Mouse (Mus musculus) hindbrain, embryonic 14.5 days (tissue): ENCODE results near the gene Smim13. TPM values are rescaled to one million over a fixed set of nuclear protein-coding genes. Genes with fewer than 3 reads are reported as not detected.

Experiments
- ATAC-seq: fragments of 200-750 bp; cut with Nextera tagmentation; 2 replicates; pipeline ENCODE4 v1.8.0; 2017; ENCODE audit warnings: moderate number of reproducible peaks, mild to moderate bottlenecking, moderate TSS enrichment, moderate library complexity; ENCODE audit not compliant: low FRiP score
- DNase-seq: peaks from one replicate; pipeline ENCODE4 v3.0.0-alpha.2; 2015; ENCODE audit warnings: low spot score
- H3K27ac ChIP-seq: fragments of 300-500 bp; sonication (generic); 2 replicates; pipeline ENCODE4 v1.5.1; 2014; ENCODE audit warnings: mild to moderate bottlenecking, moderate library complexity
- H3K27me3 ChIP-seq: fragments of 300-500 bp; sonication (generic); 2 replicates; pipeline ENCODE4 v1.6.1; 2014; ENCODE audit warnings: mild to moderate bottlenecking, low read length, mixed read lengths; ENCODE audit not compliant: control insufficient read depth, insufficient read depth
- H3K36me3 ChIP-seq: fragments of 300-500 bp; sonication (generic); replicated peaks from 2 replicates; pipeline ENCODE4 v1.6.1; 2014; ENCODE audit not compliant: control insufficient read depth, insufficient read depth
- H3K4me1 ChIP-seq: fragments of 300-500 bp; sonication (generic); replicated peaks from 2 replicates; pipeline ENCODE4 v1.6.1; 2014; ENCODE audit warnings: antibody characterized with exemption, low read length, mixed read lengths; ENCODE audit not compliant: control insufficient read depth, insufficient read depth
- H3K4me2 ChIP-seq: fragments of 300-500 bp; sonication (generic); replicated peaks from 2 replicates; pipeline ENCODE4 v1.6.1; 2014; ENCODE audit warnings: mild to moderate bottlenecking, moderate library complexity
- H3K4me3 ChIP-seq: fragments of 300-500 bp; sonication (generic); replicated peaks from 2 replicates; pipeline ENCODE4 v1.5.1; 2014; ENCODE audit warnings: mild to moderate bottlenecking, low read length
- H3K9ac ChIP-seq: fragments of 300-500 bp; sonication (generic); 2 replicates; pipeline ENCODE4 v1.6.1; 2014
- H3K9me3 ChIP-seq: fragments of 300-500 bp; sonication (generic); 2 replicates; pipeline ENCODE4 v1.6.1; 2016; ENCODE audit warnings: low read length; ENCODE audit not compliant: control insufficient read depth
- WGBS: fragments of 180-500 bp; shearing (Covaris S2); extraction: QIAGEN DNeasy Blood & Tissue Kit; methylation state at CpG from one replicate; pipeline ENCODE4 v1.1.7; 2014; 5-methylcytosine and 5-hydroxymethylcytosine counted together
- polyA plus RNA-seq: library from polyadenylated mRNA; unstranded; fragments of >200 nt; fragmentation: Nextera tagmentation; extraction: Ambion mirVana; gene quantifications from 2 replicates; pipeline ENCODE4 v1.2.1, GENCODE M21; 2014

Gene Smim13
- polyA plus RNA-seq, 1 experiment from 2014 or later: 28.9 TPM

- Histone ChIP-seq H3K27me3 (no peaks in the 10 kb centered on the region), H3K9me3 (peaks cover 8% of the 10 kb centered on the region; the same call in 1 of the 2 replicates), H3K4me2 (no peak overlapping the region), H3K4me1 (peaks cover 11% of the 10 kb centered on the region), H3K36me3 (no peaks in the 10 kb centered on the region), H3K27ac (no peak overlapping the region), H3K4me3 (no peak overlapping the region), H3K9ac (no peak overlapping the region)
- DNase-seq (no peak), ATAC-seq (no peak)
- 78% methylated on average over 3 of the region's 3 CpGs for WGBS
Observed at GRCm38 (mm10) chr13:41216236-41216635, 33.4 kb upstream of the Smim13 start.

- H3K4me3 ChIP-seq: peak overlapping the region; percentile 52
- peaks cover 29% of the 10 kb centered on the region for H3K9me3 ChIP-seq
- H3K4me1 ChIP-seq: peaks cover 11% of the 10 kb centered on the region
- no peaks in the 10 kb centered on the region for H3K36me3 ChIP-seq
- 39% methylated on average over 1 of the region's 1 CpGs for WGBS
- no peaks in the 10 kb centered on the region for H3K27me3 ChIP-seq
- no peak for DNase-seq
- peak overlapping the region; percentile 46 for H3K4me2 ChIP-seq
- no peak for ATAC-seq
- peak overlapping the region; percentile 66 for H3K9ac ChIP-seq
- no peak overlapping the region for H3K27ac ChIP-seq
Observed at GRCm38 (mm10) chr13:41219056-41219455, 30.6 kb upstream of the Smim13 start.

GRCm38 (mm10) chr13:41219687-41220303 is 29.8 kb upstream of the Smim13 start:
- WGBS: 1% methylated on average over 28 of the region's 39 CpGs
- Histone ChIP-seq H3K4me1 (peaks cover 11% of the 10 kb centered on the region), H3K9ac (peak overlapping the region; percentile 66), H3K4me2 (peak overlapping the region; percentile 46), H3K4me3 (peak overlapping the region; percentile 52), H3K9me3 (peaks cover 29% of the 10 kb centered on the region), H3K27ac (peak overlapping the region; percentile 27), H3K36me3 (no peaks in the 10 kb centered on the region), H3K27me3 (no peaks in the 10 kb centered on the region)
- ATAC-seq (peak; percentile 15; the same call in 1 of the 2 replicates), DNase-seq (peak; percentile 58)

GRCm38 (mm10) chr13:41220304-41220834 is 29.3 kb upstream of the Smim13 start, which contains the start of gene Elovl2:
Gene Elovl2, minus strand, starts transcription at chr13:41220405.
- 2% methylated on average over 52 of the region's 77 CpGs for WGBS
- H3K36me3 ChIP-seq: no peaks in the 10 kb centered on the region
- H3K9me3 ChIP-seq: peaks cover 29% of the 10 kb centered on the region
- no peaks in the 10 kb centered on the region for H3K27me3 ChIP-seq
- peak within 1 kb of the TSS; percentile 66 for H3K9ac ChIP-seq
- peaks cover 11% of the 10 kb centered on the region for H3K4me1 ChIP-seq
- H3K4me3 ChIP-seq: peak within 1 kb of the TSS; percentile 52
- DNase-seq (peak; percentile 80), ATAC-seq (peak; percentile 96)
- H3K4me2 ChIP-seq: peak within 1 kb of the TSS; percentile 46
- H3K27ac ChIP-seq: peak within 1 kb of the TSS; percentile 27

- no peak overlapping the region for H3K27ac ChIP-seq
- H3K27me3 ChIP-seq: no peaks in the 10 kb centered on the region
- H3K36me3 ChIP-seq: no peaks in the 10 kb centered on the region
- peaks cover 18% of the 10 kb centered on the region for H3K9me3 ChIP-seq
- no peak overlapping the region for H3K4me3 ChIP-seq
- no peaks in the 10 kb centered on the region for H3K4me1 ChIP-seq
- H3K4me2 ChIP-seq: no peak overlapping the region
- WGBS: 88% methylated on average over 5 of the region's 5 CpGs
- DNase-seq (no peak), ATAC-seq (no peak)
- H3K9ac ChIP-seq: no peak overlapping the region
Observed at GRCm38 (mm10) chr13:41226513-41226912, 23.1 kb upstream of the Smim13 start.

DNA sequence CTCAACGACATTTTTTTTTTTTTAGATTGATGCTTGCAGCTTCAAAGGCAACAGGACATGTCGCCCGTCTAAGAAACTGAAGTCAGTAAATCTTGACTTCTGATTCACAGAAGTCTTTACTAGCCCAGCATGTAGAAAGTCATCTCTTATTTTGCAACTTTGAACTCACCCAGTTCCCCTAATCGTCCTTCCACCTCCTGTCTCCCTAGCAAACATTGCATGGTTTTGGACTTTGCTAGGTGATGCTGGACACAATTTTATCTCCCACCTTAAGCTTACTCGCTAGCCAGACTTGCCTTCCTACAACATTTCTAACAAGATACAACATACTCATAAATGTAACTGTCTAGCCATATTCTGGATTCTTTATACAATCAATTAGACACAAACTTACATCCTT is 21.6 kb upstream of the Smim13 start:
- H3K36me3 ChIP-seq: no peaks in the 10 kb centered on the region
- H3K4me3 ChIP-seq: no peak overlapping the region
- no peaks in the 10 kb centered on the region for H3K4me1 ChIP-seq
- H3K27ac ChIP-seq: no peak overlapping the region
- H3K9me3 ChIP-seq: peaks cover 5% of the 10 kb centered on the region; the same call in 1 of the 2 replicates
- ATAC-seq (no peak), DNase-seq (no peak)
- no peak overlapping the region for H3K9ac ChIP-seq
- H3K4me2 ChIP-seq: no peak overlapping the region
- no peaks in the 10 kb centered on the region for H3K27me3 ChIP-seq
- 92% methylated on average over 5 of the region's 5 CpGs for WGBS

DNA sequence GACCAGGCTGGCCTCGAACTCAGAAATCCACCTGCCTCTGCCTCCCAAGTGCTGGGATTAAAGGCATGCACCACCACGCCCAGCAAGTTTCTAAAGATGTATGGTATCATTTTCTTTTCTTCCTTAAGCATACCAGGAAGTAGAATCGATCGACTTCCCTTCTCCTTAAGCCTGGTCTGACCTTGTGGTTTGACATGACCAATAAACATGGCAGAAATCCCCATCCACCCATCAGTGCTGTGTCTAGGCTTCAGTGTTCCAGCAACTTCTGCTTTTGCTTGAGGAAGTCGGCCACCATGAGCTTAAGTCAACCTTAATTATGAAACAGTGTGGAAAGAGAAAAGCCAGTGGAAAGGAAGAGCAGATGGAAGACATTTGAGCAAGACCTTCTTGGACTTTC is 19.4 kb upstream of the Smim13 start:
- DNase-seq (no peak), ATAC-seq (no peak)
- H3K36me3 ChIP-seq: no peaks in the 10 kb centered on the region
- no peaks in the 10 kb centered on the region for H3K4me1 ChIP-seq
- no peak overlapping the region for H3K4me2 ChIP-seq
- H3K9ac ChIP-seq: no peak overlapping the region
- H3K27ac ChIP-seq: no peak overlapping the region
- 89% methylated on average over 5 of the region's 5 CpGs for WGBS
- H3K4me3 ChIP-seq: no peak overlapping the region
- no peaks in the 10 kb centered on the region for H3K9me3 ChIP-seq
- no peaks in the 10 kb centered on the region for H3K27me3 ChIP-seq

DNA sequence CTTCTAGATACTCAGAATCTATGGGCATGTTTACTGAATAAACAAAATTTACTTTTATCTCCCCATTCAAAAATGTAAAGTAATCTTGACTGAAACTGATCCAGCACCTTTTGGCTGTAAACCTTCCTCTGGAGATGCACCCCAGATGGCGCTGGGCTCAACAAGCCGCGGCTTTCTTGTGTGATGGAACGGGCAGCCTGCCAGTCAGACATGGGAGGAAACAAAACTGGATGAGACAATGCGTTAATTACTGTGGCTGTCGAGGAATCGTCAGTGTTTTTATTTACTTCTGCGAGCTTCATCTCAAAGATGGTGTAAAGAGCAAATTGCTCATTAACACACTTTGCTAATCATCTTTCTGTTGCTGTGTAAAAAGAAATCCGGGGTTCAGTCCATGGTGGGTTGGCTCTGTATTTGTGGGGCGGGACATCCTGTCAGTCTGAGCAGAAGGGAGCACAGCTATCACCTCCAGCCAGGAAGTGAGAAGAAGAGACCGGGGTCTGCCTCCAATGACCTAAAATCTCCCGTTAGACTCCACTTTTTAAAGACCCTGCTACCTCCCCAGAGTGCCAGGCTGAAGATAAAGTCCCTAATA is 18.2 kb upstream of the Smim13 start:
- 76% methylated on average over 12 of the region's 12 CpGs for WGBS
- DNase-seq: no peak

DNA sequence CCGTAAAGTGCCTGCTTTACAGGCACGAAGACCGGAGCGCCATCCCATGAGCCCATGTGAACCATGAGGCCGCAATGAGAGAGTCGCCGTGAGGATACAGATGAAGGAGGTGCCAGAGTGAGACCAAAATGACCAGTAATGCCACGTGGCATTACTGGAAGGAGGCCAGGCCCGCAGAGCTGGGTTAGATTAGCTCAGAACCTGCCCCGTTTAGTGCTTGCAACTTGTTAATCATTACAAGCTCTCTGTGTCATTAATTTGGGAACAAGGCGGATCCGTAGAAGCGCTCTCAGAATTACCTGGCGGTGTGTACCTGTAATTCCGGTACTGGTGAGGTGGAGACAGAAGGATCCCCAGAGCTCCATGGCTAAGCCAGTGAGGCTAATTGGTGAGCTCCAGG is 17.4 kb upstream of the Smim13 start:
- Histone ChIP-seq H3K4me2 (no peak overlapping the region), H3K4me1 (no peaks in the 10 kb centered on the region), H3K27me3 (no peaks in the 10 kb centered on the region), H3K9ac (no peak overlapping the region), H3K27ac (no peak overlapping the region), H3K9me3 (no peaks in the 10 kb centered on the region), H3K36me3 (no peaks in the 10 kb centered on the region), H3K4me3 (no peak overlapping the region)
- WGBS: 95% methylated on average over 15 of the region's 15 CpGs
- no peak for ATAC-seq
- no peak for DNase-seq

More for the DNA sequence above, 18.2 kb upstream of the Smim13 start:
- H3K27ac ChIP-seq: no peak overlapping the region
- H3K36me3 ChIP-seq: no peaks in the 10 kb centered on the region
- H3K9me3 ChIP-seq: no peaks in the 10 kb centered on the region
- H3K4me2 ChIP-seq: no peak overlapping the region
- H3K9ac ChIP-seq: no peak overlapping the region
- H3K4me1 ChIP-seq: no peaks in the 10 kb centered on the region
- no peaks in the 10 kb centered on the region for H3K27me3 ChIP-seq
- ATAC-seq: no peak
- no peak overlapping the region for H3K4me3 ChIP-seq
